Mouse (Mus musculus) CD4-positive, CD25-positive, alpha-beta regulatory T cell, adult 4 months (primary cell): ENCODE measurements around the gene Angptl1. TPM values are rescaled to one million over a fixed set of nuclear protein-coding genes. Genes with fewer than 3 reads are reported as not detected.

Experiments
- ATAC-seq: one replicate; pipeline ENCODE4 v1.8.0; 2017
- polyA plus RNA-seq, 2 experiments: library from polyadenylated mRNA; unstranded; fragments of 100-300 nt; shearing (Covaris generic); gene quantifications; one replicate each; pipeline ENCODE4 v1.2.1; 2017

Angptl1 gene
- polyA plus RNA-seq, 2 experiments from 2014 or later, result 1.7 to 2.0 TPM

DNA sequence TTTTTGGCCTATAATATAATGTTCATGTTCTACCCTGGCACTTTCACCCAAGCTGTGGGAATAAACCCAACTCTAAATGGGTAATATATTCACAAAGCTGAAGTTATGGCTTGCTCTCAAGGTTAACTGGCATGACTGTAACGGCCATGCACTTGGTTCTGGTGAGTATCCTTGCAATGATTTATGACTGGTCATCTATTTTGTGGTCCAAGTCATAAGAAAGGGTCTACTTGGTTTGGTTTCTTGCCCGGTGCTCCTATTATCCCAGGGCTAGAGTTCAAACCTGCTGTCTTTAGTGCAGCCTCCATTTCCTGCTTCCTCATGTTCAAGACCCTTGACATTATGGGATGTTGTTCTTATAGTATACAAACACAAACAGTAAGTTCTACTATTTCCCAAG is 46.4 kb downstream of the Angptl1 start:
- no peak for ATAC-seq

GRCm38 (mm10) chr1:156885879-156886278 is 47.5 kb downstream of the Angptl1 start:
- ATAC-seq, result no peak

DNA sequence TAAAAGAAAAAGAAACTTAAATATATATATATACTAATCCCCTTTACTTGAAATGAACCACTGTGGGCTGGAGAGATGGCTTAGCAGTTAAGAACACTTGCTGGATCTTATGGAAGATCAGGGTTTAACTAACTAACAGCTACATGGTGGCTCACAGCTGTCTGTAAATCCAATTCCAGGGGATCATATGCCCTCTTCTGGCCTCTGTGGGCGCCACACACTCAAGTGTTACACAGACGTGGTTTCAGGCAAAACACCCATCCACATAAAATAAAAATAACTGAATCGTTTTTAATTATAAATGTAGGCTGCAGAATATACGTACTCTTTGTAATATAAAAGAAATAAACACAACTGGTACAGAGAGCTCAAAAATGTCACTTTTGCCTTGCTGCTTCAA is 50.5 kb downstream of the Angptl1 start:
- no peak for ATAC-seq

DNA sequence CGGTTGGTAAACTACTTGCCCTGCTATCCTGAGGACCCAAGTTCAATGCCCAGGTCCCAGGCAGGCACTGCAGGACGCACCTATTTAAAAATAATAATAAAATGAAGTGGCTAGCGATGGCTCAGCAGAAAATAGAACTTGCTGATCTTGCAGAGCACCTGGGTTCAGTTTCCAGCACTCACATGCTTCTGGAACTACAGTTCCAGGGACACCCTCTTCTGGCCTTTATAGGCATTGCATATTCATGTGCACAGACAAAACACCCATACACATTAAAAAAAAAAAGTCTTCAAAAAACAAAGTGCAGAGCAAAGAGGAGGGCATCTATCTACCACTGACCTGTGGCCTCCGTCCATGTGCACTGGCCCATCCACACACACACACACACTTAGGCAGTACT is 53.2 kb downstream of the Angptl1 start:
- no peak for ATAC-seq

DNA sequence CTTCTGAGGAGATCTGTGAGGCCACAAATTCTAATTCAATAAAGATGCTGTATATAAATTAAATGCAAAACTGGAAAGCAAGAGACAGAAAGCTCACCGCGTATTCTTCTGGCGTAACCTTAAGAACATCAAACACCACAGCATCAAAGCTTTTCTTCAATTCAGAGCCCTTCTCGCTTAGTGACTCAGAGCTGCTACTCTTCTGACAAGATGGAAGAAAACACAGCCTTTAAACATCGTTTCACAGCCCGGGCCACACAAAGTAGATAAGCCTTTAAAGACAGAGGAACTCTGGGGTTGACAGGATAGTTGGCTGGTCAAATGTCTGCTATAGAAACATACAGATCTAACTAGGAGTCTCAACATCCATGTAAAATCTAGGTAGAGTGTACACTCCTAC is 63.3 kb downstream of the Angptl1 start:
- peak; percentile 58 for ATAC-seq

DNA sequence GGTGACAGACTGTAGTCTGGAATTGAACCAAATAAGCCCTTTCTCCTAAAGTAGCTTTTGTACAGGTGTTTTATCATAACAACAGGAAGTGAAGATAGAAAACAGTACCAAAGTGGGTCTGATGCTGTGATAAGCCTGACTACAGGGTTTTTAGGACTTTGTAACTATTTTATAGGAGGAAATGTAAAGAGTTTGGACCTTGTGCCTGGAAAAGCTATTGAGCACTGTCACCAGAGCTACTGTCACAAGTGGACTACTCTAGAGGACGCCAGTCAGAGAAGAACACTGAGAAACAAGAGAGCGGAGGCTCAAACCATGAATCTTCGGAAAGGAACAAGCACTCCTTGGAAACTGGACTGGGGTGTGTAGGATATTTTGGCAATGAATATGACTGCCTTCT is 65.5 kb downstream of the Angptl1 start:
- no peak for ATAC-seq

DNA sequence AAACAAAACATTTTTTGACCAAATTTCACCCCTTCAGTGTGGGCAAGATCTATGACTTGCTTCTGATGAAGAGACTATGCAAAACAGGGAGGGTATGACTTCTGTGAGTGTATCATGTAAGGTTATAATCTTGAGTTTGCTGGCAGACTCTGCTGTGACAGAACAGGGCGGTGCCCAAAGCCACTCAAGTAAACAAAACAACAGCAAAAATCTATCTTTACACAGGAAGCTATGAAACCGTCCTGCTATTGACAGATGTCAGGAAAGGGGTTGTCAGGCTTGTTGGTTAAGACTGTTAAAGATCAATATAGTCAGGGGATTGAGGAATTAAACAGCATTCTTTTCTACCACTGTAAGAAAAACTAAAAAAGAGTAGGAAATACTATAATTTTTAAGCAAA is 67.3 kb downstream of the Angptl1 start:
- ATAC-seq, result peak; percentile 40

- no peak for ATAC-seq
Measured at GRCm38 (mm10) chr1:156909265-156909664, 70.9 kb downstream of the Angptl1 start.

DNA sequence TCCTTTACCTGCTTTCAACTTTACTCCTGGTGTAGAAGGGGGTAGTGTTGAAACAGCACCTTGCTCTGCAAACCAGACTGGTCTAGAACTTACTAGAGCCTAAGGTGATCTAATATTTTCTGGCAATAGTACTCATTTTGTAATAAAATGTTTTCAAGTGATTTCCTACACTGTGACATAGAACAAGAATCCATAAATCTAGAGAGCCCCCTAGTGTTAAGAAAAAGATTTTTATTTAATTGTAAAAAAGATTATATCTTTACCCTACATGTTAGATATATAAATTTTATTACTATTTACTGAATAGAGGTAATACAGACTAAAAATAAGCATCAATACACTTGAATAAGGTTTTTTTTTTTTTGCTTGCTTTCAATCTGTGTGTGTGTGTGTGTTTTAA is 71.5 kb downstream of the Angptl1 start:
- peak; percentile 22 for ATAC-seq

Other genes starting within 250 kb of the Angptl1 start
- gene Tor3a, start 164.2 kb upstream of the Angptl1 start, polyA plus RNA-seq, result 10 to 100 TPM; 28.4 to 29.6 TPM
- gene Fam20b, start 119.5 kb upstream of the Angptl1 start, polyA plus RNA-seq, result 10 to 100 TPM; 11.5 to 18.8 TPM
- gene Ralgps2, start 101.1 kb downstream of the Angptl1 start, polyA plus RNA-seq, result 10 to 100 TPM; 33.0 to 55.6 TPM